Comparison of ENCODE assay signal across 10 mouse cellular contexts in genomic region chrX:71424852-71425251, GRCm38 (mm10).
DNase-seq lines count a peak whose midpoint lies in the region; ATAC-seq and TF ChIP-seq lines count a peak whose summit lies in the region.
"Had no signal": no experiment of that assay in that cellular context is flagged by ENCODE, and none has a peak within 500 bp of the region (broad histone marks: within the 10 kb centered on the region; RNA-seq: fewer than 3 reads in every experiment).

No protein-coding gene starts in this region.

- peak; percentile 50 for TF ChIP-seq CTCF in hindbrain, postnatal 0 days (IDR thresholded peaks at IDR 0.05; ENCODE audit: low read depth)

- no peak overlapping the region for H3K4me3 ChIP-seq in hindbrain, postnatal 0 days (ENCODE audit: low read length)
- no peak overlapping the region for H3K4me3 ChIP-seq in hindbrain, embryonic 14.5 days (replicated peaks; ENCODE audit: low read length)
- H3K4me3 ChIP-seq in midbrain, embryonic 14.5 days (replicated peaks; ENCODE audit: low read depth, low read length): no peak overlapping the region
- no peak overlapping the region for H3K4me3 ChIP-seq in midbrain, embryonic 16.5 days (ENCODE audit: low read depth, low read length)
- H3K4me3 ChIP-seq: liver, embryonic 15.5 days; myocyte had no signal

- no peaks in the 10 kb centered on the region for H3K27me3 ChIP-seq in hindbrain, postnatal 0 days (ENCODE audit: insufficient read depth, low read length)
- H3K27me3 ChIP-seq in hindbrain, embryonic 14.5 days (ENCODE audit: control insufficient read depth, insufficient read depth, low read length): no peaks in the 10 kb centered on the region
- no peaks in the 10 kb centered on the region for H3K27me3 ChIP-seq in midbrain, embryonic 14.5 days (ENCODE audit: control insufficient read depth, insufficient read depth, low read length)
- no peaks in the 10 kb centered on the region for H3K27me3 ChIP-seq in midbrain, embryonic 16.5 days (ENCODE audit: control insufficient read depth, insufficient read depth, low read depth, low read length)
- no peaks in the 10 kb centered on the region for H3K27me3 ChIP-seq in splenic B cell, adult 2 months (ENCODE audit: control insufficient read depth, insufficient read depth, low read length, poor library complexity, severe bottlenecking)
- H3K27me3 ChIP-seq: liver, embryonic 15.5 days had no signal

- H3K27ac ChIP-seq in hindbrain, postnatal 0 days: no peak overlapping the region
- H3K27ac ChIP-seq in hindbrain, embryonic 14.5 days: no peak overlapping the region
- H3K27ac ChIP-seq in midbrain, embryonic 14.5 days (replicated peaks; ENCODE audit: low read depth, low read length): no peak overlapping the region
- H3K27ac ChIP-seq in midbrain, embryonic 16.5 days (ENCODE audit: low read length): no peak overlapping the region
- H3K27ac ChIP-seq: liver, embryonic 15.5 days had no signal

- H3K4me2 ChIP-seq in hindbrain, postnatal 0 days (ENCODE audit: low read depth, low read length): no peak overlapping the region
- H3K4me2 ChIP-seq in hindbrain, embryonic 14.5 days (replicated peaks): no peak overlapping the region
- no peak overlapping the region for H3K4me2 ChIP-seq in midbrain, embryonic 14.5 days (ENCODE audit: low read length)
- H3K4me2 ChIP-seq in midbrain, embryonic 16.5 days (ENCODE audit: low read length): no peak overlapping the region
- H3K4me2 ChIP-seq: heart, embryonic 11.5 days; liver, embryonic 15.5 days had no signal

- peak; percentile 19 for DNase-seq in hindbrain, postnatal 0 days (ENCODE audit: low spot score)
- DNase-seq in hindbrain, embryonic 14.5 days (ENCODE audit: low spot score): no peak
- DNase-seq in midbrain, embryonic 14.5 days: peak; percentile 24
- peak; percentile 5 for DNase-seq in NIH3T3 (ENCODE audit: low read depth)
- DNase-seq in splenic B cell, adult 2 months (ENCODE audit: low read depth, low spot score): peak; percentile 26
- no peak for DNase-seq in frontal cortex, postnatal 25 days (ENCODE audit: low spot score in 2 of 2)

- H3K4me1 ChIP-seq in hindbrain, postnatal 0 days (ENCODE audit: insufficient read depth, low read length): no peaks in the 10 kb centered on the region
- no peaks in the 10 kb centered on the region for H3K4me1 ChIP-seq in hindbrain, embryonic 14.5 days (replicated peaks; ENCODE audit: control insufficient read depth, insufficient read depth, low read length)
- H3K4me1 ChIP-seq in midbrain, embryonic 14.5 days (ENCODE audit: control insufficient read depth, insufficient read depth, low read length): no peaks in the 10 kb centered on the region
- H3K4me1 ChIP-seq in midbrain, embryonic 16.5 days (ENCODE audit: control insufficient read depth, insufficient read depth, low read length): no peaks in the 10 kb centered on the region

- no peaks in the 10 kb centered on the region for H3K36me3 ChIP-seq in hindbrain, postnatal 0 days (ENCODE audit: insufficient read depth, low read length)
- H3K36me3 ChIP-seq in hindbrain, embryonic 14.5 days (replicated peaks; ENCODE audit: control insufficient read depth, insufficient read depth): 0 out of 2 replicates have a peak, but pooled peaks cover 5% of the 10 kb centered on the region
- peaks cover 5% of the 10 kb centered on the region for H3K36me3 ChIP-seq in midbrain, embryonic 14.5 days (ENCODE audit: control insufficient read depth, insufficient read depth, low read length)
- no peaks in the 10 kb centered on the region for H3K36me3 ChIP-seq in midbrain, embryonic 16.5 days (ENCODE audit: control insufficient read depth, insufficient read depth, low read length)
- no peaks in the 10 kb centered on the region for H3K36me3 ChIP-seq in splenic B cell, adult 2 months (ENCODE audit: control insufficient read depth, insufficient read depth, low read length, poor library complexity, severe bottlenecking)

- H3K9me3 ChIP-seq in hindbrain, postnatal 0 days (ENCODE audit: low read length): no peaks in the 10 kb centered on the region
- H3K9me3 ChIP-seq in hindbrain, embryonic 14.5 days (ENCODE audit: control insufficient read depth, low read length): no peaks in the 10 kb centered on the region
- H3K9me3 ChIP-seq in midbrain, embryonic 14.5 days (ENCODE audit: control insufficient read depth, low read length): no peaks in the 10 kb centered on the region
- no peaks in the 10 kb centered on the region for H3K9me3 ChIP-seq in midbrain, embryonic 16.5 days (replicated peaks; ENCODE audit: control insufficient read depth, low read length, poor library complexity, severe bottlenecking)
- H3K9me3 ChIP-seq: liver, embryonic 15.5 days had no signal

- 65% methylated on average over 1 of the region's 1 CpGs for WGBS in hindbrain, postnatal 0 days
- 70% methylated on average over 1 of the region's 1 CpGs for WGBS in hindbrain, embryonic 14.5 days
- 76% methylated on average over 1 of the region's 1 CpGs for WGBS in midbrain, embryonic 14.5 days
- 78% methylated on average over 1 of the region's 1 CpGs for WGBS in midbrain, embryonic 16.5 days

- H3K9ac ChIP-seq in hindbrain, postnatal 0 days (replicated peaks; ENCODE audit: low read length): no peak overlapping the region
- H3K9ac ChIP-seq in hindbrain, embryonic 14.5 days: no peak overlapping the region
- H3K9ac ChIP-seq in midbrain, embryonic 14.5 days (replicated peaks; ENCODE audit: low read length): no peak overlapping the region
- H3K9ac ChIP-seq in midbrain, embryonic 16.5 days (ENCODE audit: low read depth, low read length): no peak overlapping the region
- H3K9ac ChIP-seq: liver, embryonic 15.5 days had no signal

- ATAC-seq in hindbrain, postnatal 0 days: no peak
- ATAC-seq in hindbrain, embryonic 14.5 days (ENCODE audit: low FRiP score): no peak
- no peak; the same call in 1 of the 2 replicates for ATAC-seq in midbrain, embryonic 14.5 days (ENCODE audit: low FRiP score, low TSS enrichment)
- ATAC-seq in midbrain, embryonic 16.5 days: no peak

Comparison
In these comparisons a context has a peak if more than half of its experiments do, and no peak if none do; other contexts are left out.
1. DNase-seq: peak in hindbrain, postnatal 0 days (single experiment), midbrain, embryonic 14.5 days (single experiment), NIH3T3 (single experiment) and splenic B cell, adult 2 months (single experiment); none in hindbrain, embryonic 14.5 days (single experiment) and frontal cortex, postnatal 25 days (0 of 2).